Mouse (Mus musculus): ENCODE measurements around the gene Hyal1. TPM values are rescaled to one million over a fixed set of nuclear protein-coding genes. Genes with fewer than 3 reads are reported as not detected.

Gene Hyal1
- polyA plus RNA-seq, 1 experiment from 2014 or later, result 3.6 TPM

DNA sequence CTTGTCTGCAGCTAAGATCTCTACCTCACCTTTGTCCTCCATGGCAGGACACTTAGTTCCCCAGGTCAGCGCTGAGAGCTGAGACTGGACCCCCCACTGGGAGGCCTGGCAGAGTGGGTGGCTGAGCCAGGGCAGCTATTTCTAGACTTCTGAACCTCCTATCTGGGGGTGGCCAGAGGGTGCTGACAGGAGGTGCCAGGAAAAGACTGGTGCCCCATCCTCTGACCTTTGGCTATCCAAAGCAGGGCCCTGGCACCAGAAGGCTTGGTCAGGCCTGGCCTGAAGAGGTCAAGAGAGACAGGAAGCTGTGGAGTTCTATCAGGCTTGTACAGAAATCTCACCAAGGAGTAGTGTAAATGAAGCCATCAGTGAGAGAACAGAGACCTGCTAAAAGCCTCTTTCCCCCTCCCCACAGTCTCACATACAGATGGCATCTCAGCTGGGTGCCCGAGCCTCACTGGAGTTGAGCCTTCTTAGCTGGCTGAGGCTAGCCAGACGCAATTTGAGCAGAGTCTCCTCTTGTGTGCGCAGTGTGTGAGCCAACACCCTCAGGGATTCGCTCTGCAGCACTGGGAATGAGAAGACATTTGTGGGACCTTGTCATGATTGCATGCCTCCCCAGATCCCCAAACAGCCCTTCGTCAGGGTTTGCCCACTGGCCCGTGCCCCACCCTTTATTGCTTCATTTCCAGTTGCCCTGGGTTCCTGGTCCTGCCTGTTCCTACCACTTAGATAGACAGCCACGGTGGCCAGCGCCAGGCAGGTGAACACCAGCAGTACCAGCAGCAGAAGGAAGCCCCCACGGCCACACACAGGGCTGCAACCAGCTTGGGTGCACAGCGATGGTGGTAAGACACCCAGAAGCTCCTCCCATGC is 16.6 kb downstream of the Hyal1 start:
- Histone ChIP-seq H3K4me3 (ENCODE audit: low read depth, low read length) (no peak overlapping the region), H3K27ac (ENCODE audit: low read depth, low read length) (no peak overlapping the region), H3K9me3 (ENCODE audit: control insufficient read depth, low read length) (no peaks in the 10 kb centered on the region), H3K4me2 (replicated peaks; ENCODE audit: low read depth, low read length) (no peak overlapping the region), H3K27me3 (ENCODE audit: control insufficient read depth, insufficient read depth, low read length) (no peaks in the 10 kb centered on the region), H3K9ac (ENCODE audit: low read depth, low read length) (no peak overlapping the region), H3K36me3 (ENCODE audit: control insufficient read depth, insufficient read depth, low read length) (0 out of 2 replicates have a peak, but pooled peaks cover 2% of the 10 kb centered on the region), H3K4me1 (replicated peaks; ENCODE audit: control insufficient read depth, insufficient read depth, low read length) (peaks cover 1% of the 10 kb centered on the region; the same call in 1 of the 2 replicates)
- WGBS, result 83% methylated on average over 11 of the region's 11 CpGs
- DNase-seq (ENCODE audit: low spot score) (no peak), ATAC-seq (ENCODE audit: low FRiP score) (no peak)

GRCm38 (mm10) chr9:107594281-107595062 is 17.7 kb downstream of the Hyal1 start:
- H3K4me1 ChIP-seq (replicated peaks; ENCODE audit: control insufficient read depth, insufficient read depth, low read length), result no peaks in the 10 kb centered on the region
- DNase-seq (ENCODE audit: low spot score) (no peak), ATAC-seq (ENCODE audit: low FRiP score) (no peak)
- WGBS, result 75% methylated on average over 8 of the region's 8 CpGs
- no peaks in the 10 kb centered on the region for H3K9me3 ChIP-seq (ENCODE audit: control insufficient read depth, low read length)
- H3K36me3 ChIP-seq (ENCODE audit: control insufficient read depth, insufficient read depth, low read length), result 0 out of 2 replicates have a peak, but pooled peaks cover 2% of the 10 kb centered on the region
- no peaks in the 10 kb centered on the region for H3K27me3 ChIP-seq (ENCODE audit: control insufficient read depth, insufficient read depth, low read length)
- no peak overlapping the region for H3K9ac ChIP-seq (ENCODE audit: low read depth, low read length)
- H3K4me3 ChIP-seq (ENCODE audit: low read depth, low read length), result no peak overlapping the region
- H3K27ac ChIP-seq (ENCODE audit: low read depth, low read length), result no peak overlapping the region
- no peak overlapping the region for H3K4me2 ChIP-seq (replicated peaks; ENCODE audit: low read depth, low read length)

- Histone ChIP-seq H3K36me3 (ENCODE audit: control insufficient read depth, insufficient read depth, low read length) (no peaks in the 10 kb centered on the region), H3K27me3 (ENCODE audit: control insufficient read depth, insufficient read depth, low read length) (no peaks in the 10 kb centered on the region), H3K9me3 (ENCODE audit: control insufficient read depth, low read length) (no peaks in the 10 kb centered on the region), H3K4me2 (replicated peaks; ENCODE audit: low read depth, low read length) (no peak overlapping the region), H3K9ac (ENCODE audit: low read depth, low read length) (no peak overlapping the region), H3K4me3 (ENCODE audit: low read depth, low read length) (no peak overlapping the region), H3K27ac (ENCODE audit: low read depth, low read length) (no peak overlapping the region), H3K4me1 (replicated peaks; ENCODE audit: control insufficient read depth, insufficient read depth, low read length) (no peaks in the 10 kb centered on the region)
- no peak for DNase-seq (ENCODE audit: low spot score)
- WGBS, result 92% methylated on average over 11 of the region's 11 CpGs
- no peak for ATAC-seq (ENCODE audit: low FRiP score)
These were observed 20.2 kb downstream of the Hyal1 start for GRCm38 (mm10) chr9:107596619-107597569.

DNA sequence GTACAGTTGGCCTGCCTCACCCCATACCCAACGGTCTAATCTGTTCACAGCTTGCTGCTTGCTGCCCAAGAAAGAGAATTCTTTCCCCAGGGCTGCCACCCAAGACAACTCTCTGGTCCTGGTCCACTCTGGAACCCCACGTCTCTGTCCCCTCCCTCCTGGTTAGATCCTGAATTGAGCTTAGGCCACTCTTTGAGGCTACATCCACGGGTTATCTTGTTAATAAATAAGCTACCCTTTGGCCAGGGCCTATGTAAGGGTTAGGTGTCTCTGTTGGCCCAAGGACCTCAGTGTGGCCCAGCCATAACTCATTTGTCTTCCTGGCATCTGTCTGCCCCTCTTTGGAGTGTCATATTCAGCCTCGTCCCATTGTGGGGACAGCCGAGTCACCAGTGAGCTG is 21.7 kb downstream of the Hyal1 start:
- no peak overlapping the region for H3K27ac ChIP-seq (ENCODE audit: low read depth, low read length)
- H3K4me2 ChIP-seq (replicated peaks; ENCODE audit: low read depth, low read length), result no peak overlapping the region
- H3K9me3 ChIP-seq (ENCODE audit: control insufficient read depth, low read length), result no peaks in the 10 kb centered on the region
- ATAC-seq (ENCODE audit: low FRiP score) (no peak), DNase-seq (ENCODE audit: low spot score) (no peak)
- H3K4me1 ChIP-seq (replicated peaks; ENCODE audit: control insufficient read depth, insufficient read depth, low read length), result 0 out of 2 replicates have a peak, but pooled peaks cover 2% of the 10 kb centered on the region
- H3K9ac ChIP-seq (ENCODE audit: low read depth, low read length), result no peak overlapping the region
- H3K36me3 ChIP-seq (ENCODE audit: control insufficient read depth, insufficient read depth, low read length), result no peaks in the 10 kb centered on the region
- H3K4me3 ChIP-seq (ENCODE audit: low read depth, low read length), result no peak overlapping the region
- H3K27me3 ChIP-seq (ENCODE audit: control insufficient read depth, insufficient read depth, low read length), result no peaks in the 10 kb centered on the region
- WGBS, result 77% methylated on average over 5 of the region's 5 CpGs

DNA sequence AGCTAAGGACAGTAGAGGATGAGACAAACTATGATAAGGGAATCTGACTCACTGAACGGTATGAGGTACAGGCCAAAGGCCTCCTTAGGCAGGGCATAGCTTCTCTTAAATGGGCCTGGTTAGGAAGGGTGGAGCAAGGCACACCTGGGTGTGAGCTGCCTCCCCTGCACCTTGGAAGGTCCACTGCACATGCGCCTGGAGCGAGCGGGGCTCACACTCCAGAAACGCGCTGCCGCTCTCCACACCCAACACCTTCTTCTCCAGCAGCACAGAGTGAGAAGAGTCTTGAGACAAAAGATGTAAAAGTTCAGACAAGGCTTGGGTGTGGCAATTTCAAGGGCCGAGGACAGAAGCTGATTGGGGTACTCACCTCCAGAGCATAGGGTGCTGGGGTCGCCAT is 22.7 kb downstream of the Hyal1 start:
- no peaks in the 10 kb centered on the region for H3K27me3 ChIP-seq (ENCODE audit: control insufficient read depth, insufficient read depth, low read length)
- H3K36me3 ChIP-seq (ENCODE audit: control insufficient read depth, insufficient read depth, low read length), result no peaks in the 10 kb centered on the region
- no peak overlapping the region for H3K27ac ChIP-seq (ENCODE audit: low read depth, low read length)
- ATAC-seq (ENCODE audit: low FRiP score) (no peak), DNase-seq (ENCODE audit: low spot score) (no peak)
- H3K9ac ChIP-seq (ENCODE audit: low read depth, low read length), result no peak overlapping the region
- H3K4me3 ChIP-seq (ENCODE audit: low read depth, low read length), result no peak overlapping the region
- 92% methylated on average over 9 of the region's 9 CpGs for WGBS
- H3K4me1 ChIP-seq (replicated peaks; ENCODE audit: control insufficient read depth, insufficient read depth, low read length), result peaks cover 7% of the 10 kb centered on the region; the same call in 1 of the 2 replicates
- H3K9me3 ChIP-seq (ENCODE audit: control insufficient read depth, low read length), result no peaks in the 10 kb centered on the region
- H3K4me2 ChIP-seq (replicated peaks; ENCODE audit: low read depth, low read length), result no peak overlapping the region

GRCm38 (mm10) chr9:107599842-107600241 is 23.1 kb downstream of the Hyal1 start:
- H3K4me3 ChIP-seq (ENCODE audit: low read depth, low read length), result no peak overlapping the region
- ATAC-seq (ENCODE audit: low FRiP score), result no peak
- H3K9ac ChIP-seq (ENCODE audit: low read depth, low read length), result no peak overlapping the region
- peaks cover 10% of the 10 kb centered on the region for H3K4me1 ChIP-seq (replicated peaks; ENCODE audit: control insufficient read depth, insufficient read depth, low read length)
- no peak overlapping the region for H3K4me2 ChIP-seq (replicated peaks; ENCODE audit: low read depth, low read length)
- WGBS, result 71% methylated on average over 14 of the region's 14 CpGs
- H3K9me3 ChIP-seq (ENCODE audit: control insufficient read depth, low read length), result no peaks in the 10 kb centered on the region
- no peaks in the 10 kb centered on the region for H3K36me3 ChIP-seq (ENCODE audit: control insufficient read depth, insufficient read depth, low read length)
- no peak for DNase-seq (ENCODE audit: low spot score)
- no peak overlapping the region for H3K27ac ChIP-seq (ENCODE audit: low read depth, low read length)
- H3K27me3 ChIP-seq (ENCODE audit: control insufficient read depth, insufficient read depth, low read length), result no peaks in the 10 kb centered on the region

DNA sequence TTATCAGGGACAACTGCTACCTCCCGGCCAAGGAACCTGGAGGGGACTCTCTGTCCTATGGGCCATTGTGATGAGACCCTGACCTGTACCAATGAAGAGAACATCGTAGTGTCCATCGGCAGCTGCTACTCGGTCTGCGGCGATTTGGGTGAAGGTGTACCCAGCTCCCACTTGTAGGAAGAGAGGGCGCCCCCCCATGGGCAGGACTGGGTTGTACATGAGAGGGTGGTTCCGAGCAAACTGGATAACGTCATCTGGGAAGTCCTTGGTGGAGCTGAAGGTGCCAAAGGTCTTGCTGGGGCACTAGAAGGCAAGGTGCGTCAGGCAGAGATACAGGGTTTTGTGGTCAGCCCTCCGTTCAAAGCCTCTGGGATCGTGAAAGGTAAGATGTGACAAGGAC is 24.0 kb downstream of the Hyal1 start:
- 82% methylated on average over 12 of the region's 12 CpGs for WGBS
- ATAC-seq (ENCODE audit: low FRiP score), result no peak
- Histone ChIP-seq H3K4me1 (replicated peaks; ENCODE audit: control insufficient read depth, insufficient read depth, low read length) (peaks cover 13% of the 10 kb centered on the region), H3K36me3 (ENCODE audit: control insufficient read depth, insufficient read depth, low read length) (no peaks in the 10 kb centered on the region), H3K4me3 (ENCODE audit: low read depth, low read length) (no peak overlapping the region), H3K4me2 (replicated peaks; ENCODE audit: low read depth, low read length) (no peak overlapping the region), H3K9ac (ENCODE audit: low read depth, low read length) (no peak overlapping the region), H3K9me3 (ENCODE audit: control insufficient read depth, low read length) (no peaks in the 10 kb centered on the region), H3K27ac (ENCODE audit: low read depth, low read length) (no peak overlapping the region), H3K27me3 (ENCODE audit: control insufficient read depth, insufficient read depth, low read length) (no peaks in the 10 kb centered on the region)
- no peak for DNase-seq (ENCODE audit: low spot score)

GRCm38 (mm10) chr9:107601275-107601674 is 24.5 kb downstream of the Hyal1 start:
- WGBS, result 92% methylated on average over 11 of the region's 11 CpGs
- H3K36me3 ChIP-seq (ENCODE audit: control insufficient read depth, insufficient read depth, low read length), result no peaks in the 10 kb centered on the region
- H3K27ac ChIP-seq (ENCODE audit: low read depth, low read length), result no peak overlapping the region
- no peaks in the 10 kb centered on the region for H3K9me3 ChIP-seq (ENCODE audit: control insufficient read depth, low read length)
- no peak for DNase-seq (ENCODE audit: low spot score)
- no peak for ATAC-seq (ENCODE audit: low FRiP score)
- H3K4me3 ChIP-seq (ENCODE audit: low read depth, low read length), result no peak overlapping the region
- H3K27me3 ChIP-seq (ENCODE audit: control insufficient read depth, insufficient read depth, low read length), result no peaks in the 10 kb centered on the region
- H3K4me2 ChIP-seq (replicated peaks; ENCODE audit: low read depth, low read length), result no peak overlapping the region
- H3K4me1 ChIP-seq (replicated peaks; ENCODE audit: control insufficient read depth, insufficient read depth, low read length), result peaks cover 13% of the 10 kb centered on the region
- no peak overlapping the region for H3K9ac ChIP-seq (ENCODE audit: low read depth, low read length)
